Mouse (Mus musculus) lung, postnatal 0 days (tissue): ENCODE measurements around the gene Srxn1. TPM values are rescaled to one million over a fixed set of nuclear protein-coding genes. Genes with fewer than 3 reads are reported as not detected.

Experiments used
- ATAC-seq: fragments of 200-750 bp; cut with Nextera tagmentation; 2 replicates; pipeline ENCODE4 v1.8.0; 2017; ENCODE audit warnings: moderate library complexity
- DNase-seq: peaks from one replicate; pipeline ENCODE4 v3.0.0-alpha.2; 2016; ENCODE audit warnings: low spot score
- H3K27ac ChIP-seq: fragments of 300-500 bp; sonication (generic); 2 replicates; pipeline ENCODE4 v1.5.1; 2014; ENCODE audit warnings: antibody characterized with exemption, mild to moderate bottlenecking, low read length, mixed read lengths
- H3K27me3 ChIP-seq: fragments of 300-500 bp; sonication (generic); replicated peaks from 2 replicates; pipeline ENCODE4 v1.6.1; 2014; ENCODE audit warnings: low read length, mixed read lengths; ENCODE audit not compliant: insufficient read depth
- H3K36me3 ChIP-seq: fragments of 300-500 bp; sonication (generic); 2 replicates; pipeline ENCODE4 v1.6.1; 2014; ENCODE audit warnings: low read length, mixed read lengths; ENCODE audit not compliant: insufficient read depth
- H3K4me1 ChIP-seq: fragments of 300-500 bp; sonication (generic); 2 replicates; pipeline ENCODE4 v1.6.1; 2014; ENCODE audit warnings: antibody characterized with exemption, low read depth, low read length, mixed read lengths; ENCODE audit not compliant: insufficient read depth
- H3K4me2 ChIP-seq: fragments of 300-500 bp; sonication (generic); replicated peaks from 2 replicates; pipeline ENCODE4 v1.6.1; 2014; ENCODE audit warnings: low read depth, mild to moderate bottlenecking, low read length, moderate library complexity, mixed read lengths
- H3K4me3 ChIP-seq: fragments of 300-500 bp; sonication (generic); 2 replicates; pipeline ENCODE4 v1.5.1; 2014; ENCODE audit warnings: low read depth, low read length
- H3K9ac ChIP-seq: fragments of 300-500 bp; sonication (generic); replicated peaks from 2 replicates; pipeline ENCODE4 v1.6.1; 2014; ENCODE audit warnings: low read depth, mild to moderate bottlenecking
- H3K9me3 ChIP-seq: fragments of 300-500 bp; sonication (generic); 2 replicates; pipeline ENCODE4 v1.6.1; 2016; ENCODE audit warnings: low read length, mixed read lengths
- CTCF ChIP-seq: IDR thresholded peaks from 2 replicates; pipeline ENCODE4 v1.5.1; 2016; ENCODE audit warnings: antibody characterized with exemption, mild to moderate bottlenecking
- EP300 ChIP-seq: IDR thresholded peaks from 2 replicates; pipeline ENCODE4 v1.6.1; 2016; ENCODE audit warnings: antibody characterized with exemption, mild to moderate bottlenecking, control low read depth
- WGBS: fragments of 180-500 bp; shearing (Covaris S2); extraction: QIAGEN DNeasy Blood & Tissue Kit; methylation state at CpG from one replicate; pipeline ENCODE4 v1.1.7; 2014; 5-methylcytosine and 5-hydroxymethylcytosine counted together
- polyA plus RNA-seq: library from polyadenylated mRNA; unstranded; fragments of >200 nt; fragmentation: Nextera tagmentation; extraction: Ambion mirVana; gene quantifications from 2 replicates; pipeline ENCODE4 v1.2.1, GENCODE M21; 2015

The Srxn1 gene
- polyA plus RNA-seq, 1 experiment from 2014 or later: 8.9 TPM

GRCm38 (mm10) chr2:152140941-152141340 lies 35.6 kb downstream of the Srxn1 start:
- peaks cover 20% of the 10 kb centered on the region; the same call in 1 of the 2 replicates for H3K27me3 ChIP-seq
- WGBS: 58% methylated on average over 11 of the region's 11 CpGs
- no peak overlapping the region for H3K4me3 ChIP-seq
- no peak overlapping the region for H3K4me2 ChIP-seq
- ATAC-seq (no peak), DNase-seq (no peak)
- no peak overlapping the region for H3K9ac ChIP-seq
- no peaks in the 10 kb centered on the region for H3K36me3 ChIP-seq
- no peak overlapping the region for H3K27ac ChIP-seq
- no peaks in the 10 kb centered on the region for H3K9me3 ChIP-seq
- peaks cover 10% of the 10 kb centered on the region; the same call in 1 of the 2 replicates for H3K4me1 ChIP-seq
- TF ChIP-seq CTCF: no peak
- TF ChIP-seq EP300: no peak

DNA sequence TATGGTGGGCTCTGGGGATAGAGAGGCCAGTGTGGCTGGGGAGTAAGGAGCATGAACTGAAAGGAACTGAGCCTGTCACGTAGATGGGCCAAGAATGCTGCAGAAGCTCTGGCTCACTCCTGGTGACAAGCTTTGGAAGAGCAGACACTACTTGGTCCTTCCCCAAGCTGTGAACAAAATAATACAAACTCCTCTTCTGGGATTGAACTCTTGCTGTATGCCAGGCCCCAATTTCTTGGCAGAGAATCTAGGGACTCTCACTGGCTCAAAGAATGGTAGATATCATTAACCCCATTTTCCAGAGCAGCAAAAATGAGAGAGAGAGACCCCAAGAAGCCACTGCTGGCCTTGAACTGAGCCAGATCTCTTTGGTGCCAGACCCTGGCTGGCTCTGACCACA lies 36.2 kb downstream of the Srxn1 start:
- Histone ChIP-seq H3K27me3 (peaks cover 20% of the 10 kb centered on the region; the same call in 1 of the 2 replicates), H3K9ac (no peak overlapping the region), H3K27ac (peak overlapping the region; percentile 52; the same call in 1 of the 2 replicates), H3K36me3 (no peaks in the 10 kb centered on the region), H3K4me3 (peak overlapping the region; percentile 44), H3K9me3 (no peaks in the 10 kb centered on the region), H3K4me1 (peaks cover 10% of the 10 kb centered on the region; the same call in 1 of the 2 replicates), H3K4me2 (peak overlapping the region; percentile 78)
- no peak for ATAC-seq
- 35% methylated on average over 1 of the region's 1 CpGs for WGBS
- no peak for TF ChIP-seq CTCF
- TF ChIP-seq EP300: no peak
- DNase-seq: no peak

DNA sequence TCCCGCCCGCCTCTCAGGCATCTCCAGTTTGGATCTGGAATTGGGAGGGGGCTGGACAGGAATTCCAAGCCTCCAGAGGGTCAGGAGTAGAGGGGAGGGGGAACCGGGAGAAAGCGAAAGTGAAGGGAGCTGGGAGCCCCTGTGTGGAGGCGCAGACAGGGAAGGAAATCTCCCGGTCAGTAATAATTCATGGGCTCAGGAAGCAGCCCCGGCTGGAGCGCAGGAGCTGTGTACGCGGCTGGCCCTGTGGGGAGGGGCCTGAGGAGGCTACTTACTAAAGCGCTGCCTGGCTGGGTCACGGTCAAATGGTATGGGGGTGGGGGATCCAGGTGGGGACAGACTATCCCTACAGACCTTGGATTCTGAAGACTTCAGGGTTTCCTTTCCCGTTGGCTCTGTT lies 36.7 kb downstream of the Srxn1 start:
- DNase-seq: peak; percentile 58
- H3K27ac ChIP-seq: peak overlapping the region; percentile 52; the same call in 1 of the 2 replicates
- peak; percentile 75 for ATAC-seq

DNA sequence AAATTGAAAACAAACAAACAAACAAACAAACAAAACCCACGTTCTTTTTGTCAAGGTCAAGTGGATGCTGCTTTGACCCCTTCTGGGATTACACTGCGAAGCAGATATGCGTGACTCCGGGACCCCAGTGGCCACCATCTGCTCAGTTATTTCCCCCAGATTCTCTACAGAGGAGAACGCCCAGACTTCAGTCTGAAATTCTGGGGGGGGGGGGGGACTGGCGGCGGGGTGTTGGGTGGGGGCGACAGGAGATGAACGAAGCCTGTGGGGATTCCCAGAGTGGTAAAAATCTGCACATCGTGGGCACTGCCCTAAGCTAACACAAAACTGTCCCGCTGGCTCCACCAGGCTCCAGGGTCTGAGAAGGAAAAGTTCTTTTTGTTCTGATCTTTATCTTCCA lies 37.3 kb downstream of the Srxn1 start:
- WGBS: 3% methylated on average over 10 of the region's 11 CpGs
- Histone ChIP-seq H3K9me3 (no peaks in the 10 kb centered on the region), H3K9ac (no peak overlapping the region), H3K4me3 (peak overlapping the region; percentile 44; the same call in 1 of the 2 replicates), H3K4me2 (peak overlapping the region; percentile 78), H3K27me3 (peaks cover 20% of the 10 kb centered on the region; the same call in 1 of the 2 replicates), H3K4me1 (peaks cover 10% of the 10 kb centered on the region; the same call in 1 of the 2 replicates), H3K36me3 (no peaks in the 10 kb centered on the region), H3K27ac (no peak overlapping the region)
- DNase-seq: no peak
- TF ChIP-seq EP300: no peak
- TF ChIP-seq CTCF: no peak
- no peak for ATAC-seq

More for the DNA sequence above, 36.7 kb downstream of the Srxn1 start:
- peak overlapping the region; percentile 78 for H3K4me2 ChIP-seq
- H3K36me3 ChIP-seq: no peaks in the 10 kb centered on the region
- peak overlapping the region; percentile 44 for H3K4me3 ChIP-seq
- TF ChIP-seq CTCF (no peak), EP300 (no peak)
- peaks cover 10% of the 10 kb centered on the region; the same call in 1 of the 2 replicates for H3K4me1 ChIP-seq
- no peaks in the 10 kb centered on the region for H3K9me3 ChIP-seq
- 4% methylated on average over 13 of the region's 13 CpGs for WGBS
- peaks cover 20% of the 10 kb centered on the region; the same call in 1 of the 2 replicates for H3K27me3 ChIP-seq
- peak overlapping the region; percentile 29; the same call in 1 of the 2 replicates for H3K9ac ChIP-seq

- peak within 1 kb of the TSS; percentile 44 for H3K4me3 ChIP-seq
- 3% methylated on average over 96 of the region's 118 CpGs for WGBS
- no peaks in the 10 kb centered on the region for H3K9me3 ChIP-seq
- H3K27me3 ChIP-seq: peaks cover 20% of the 10 kb centered on the region; the same call in 1 of the 2 replicates
- H3K27ac ChIP-seq: no peak within 1 kb of the TSS
- H3K9ac ChIP-seq: 0 out of 2 replicates have a peak within 1 kb of the TSS, but pooled peaks have one; percentile 8
- peak within 1 kb of the TSS; percentile 78 for H3K4me2 ChIP-seq
- ATAC-seq (peak; percentile 83), DNase-seq (peak; percentile 50)
- no peaks in the 10 kb centered on the region for H3K36me3 ChIP-seq
- TF ChIP-seq CTCF (no peak), EP300 (no peak)
- peaks cover 10% of the 10 kb centered on the region; the same call in 1 of the 2 replicates for H3K4me1 ChIP-seq
Observed at GRCm38 (mm10) chr2:152143279-152144157, 38.2 kb downstream of the Srxn1 start, which contains the start of gene Tcf15. TSS of gene Tcf15 (plus strand) at chr2:152143561.

- Histone ChIP-seq H3K9ac (0 out of 2 replicates have a peak overlapping the region, but pooled peaks have one; percentile 8), H3K4me2 (peak overlapping the region; percentile 78), H3K27ac (no peak overlapping the region), H3K4me1 (peaks cover 10% of the 10 kb centered on the region; the same call in 1 of the 2 replicates), H3K36me3 (no peaks in the 10 kb centered on the region), H3K4me3 (peak overlapping the region; percentile 44), H3K9me3 (no peaks in the 10 kb centered on the region), H3K27me3 (peaks cover 20% of the 10 kb centered on the region; the same call in 1 of the 2 replicates)
- ATAC-seq (no peak), DNase-seq (no peak)
- TF ChIP-seq CTCF (no peak), EP300 (no peak)
- whole genome bisulfite sequencing: 24% methylated on average over 9 of the region's 9 CpGs
Observed at GRCm38 (mm10) chr2:152144158-152144450, 38.8 kb downstream of the Srxn1 start.
